Mouse (Mus musculus): Measurements from ENCODE around the gene Slc18a3. TPM values are rescaled to one million over a fixed set of nuclear protein-coding genes. Genes with fewer than 3 reads are reported as not detected.
A peak's percentile ranks its signal among the peaks of the same experiment; 100 is the strongest.

Slc18a3 gene
- total RNA-seq (2021), result not detected in 2 replicates
- long read RNA-seq, experiment 1, result 0 reads
- long read RNA-seq, experiment 2, result 0 reads

DNA sequence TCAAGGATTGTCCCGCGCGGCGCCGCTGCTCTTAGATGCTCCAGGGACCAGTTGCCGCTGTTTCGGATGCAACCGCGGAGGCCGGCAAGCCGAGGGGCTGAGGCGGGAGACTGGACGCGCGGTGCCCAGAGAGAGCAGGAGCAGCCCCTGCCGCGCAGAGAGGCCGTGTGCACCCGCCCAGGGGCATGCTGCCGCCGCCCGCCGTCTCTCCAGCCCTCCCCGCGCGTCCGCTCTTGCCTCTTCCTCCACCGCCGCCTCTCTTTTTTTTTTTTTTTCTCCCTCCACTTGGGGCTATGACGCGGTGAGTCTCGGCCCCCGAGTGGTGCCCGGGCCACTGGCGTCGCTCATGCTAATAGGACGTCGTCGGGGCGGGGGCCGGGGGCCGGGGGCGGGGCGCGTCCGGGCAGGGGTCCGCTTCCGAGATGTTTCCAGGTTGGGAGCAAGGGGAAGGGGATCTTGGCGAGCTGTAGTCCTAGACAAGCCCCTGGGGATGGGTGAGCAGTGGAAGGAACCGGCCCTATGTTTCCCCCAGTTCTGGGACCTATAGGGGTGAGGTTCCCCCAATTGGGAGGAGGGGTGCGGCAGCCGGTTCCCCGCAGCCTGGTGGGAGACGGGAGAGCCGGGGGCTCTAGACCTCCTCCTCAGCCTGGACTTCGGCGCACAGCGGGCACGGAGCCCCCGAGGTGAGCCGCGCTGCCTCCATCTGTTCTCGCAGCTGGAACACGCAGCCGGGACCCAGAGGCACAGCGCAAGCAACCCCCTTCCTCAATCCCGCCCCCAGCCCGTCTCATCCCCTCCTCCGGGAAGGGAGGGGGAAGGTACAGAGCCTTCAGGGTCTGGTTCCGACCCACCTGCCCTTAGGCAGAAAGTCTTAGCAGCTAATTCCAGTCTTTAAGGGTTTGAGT, at the start of gene Slc18a3:
Gene Slc18a3 (minus strand): TSS at position 250 of the 905 bp plus-strand sequence.
- no peak for DNase-seq

- peak; percentile 97 for DNase-seq
These were observed 48.8 kb upstream of the Slc18a3 start, which contains the start of gene Ercc6 for GRCm38 (mm10) chr14:32513336-32514032. Gene Ercc6, plus strand, starts transcription at chr14:32513521.

- DNase-seq, result no peak
These were observed 48.3 kb upstream of the Slc18a3 start for GRCm38 (mm10) chr14:32512912-32513311.

DNA sequence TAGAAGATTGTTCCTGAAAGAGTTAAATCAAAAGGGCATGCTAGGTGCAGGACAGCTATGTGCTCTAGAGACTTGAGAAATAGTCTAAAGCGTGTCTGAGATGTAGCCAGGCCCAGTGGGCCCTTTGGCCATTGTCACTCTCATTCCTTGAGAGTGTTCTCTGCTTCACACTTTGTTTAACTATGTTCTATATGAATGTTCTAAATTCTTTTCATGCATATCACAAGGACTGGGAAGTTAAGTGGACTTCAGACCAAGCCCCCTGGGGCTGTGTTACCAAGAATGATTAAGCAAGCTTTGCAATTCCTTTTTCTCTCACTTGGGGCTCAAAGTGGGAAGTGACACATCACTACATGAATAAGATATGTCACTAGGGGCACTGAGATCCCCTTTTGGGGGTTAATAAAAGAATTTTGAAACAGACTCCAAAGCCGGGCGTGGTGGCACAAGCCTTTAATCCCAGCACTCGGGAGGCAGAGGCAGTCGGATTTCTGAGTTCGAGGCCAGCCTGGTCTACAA, 44.9 kb upstream of the Slc18a3 start:
- no peak for DNase-seq

DNA sequence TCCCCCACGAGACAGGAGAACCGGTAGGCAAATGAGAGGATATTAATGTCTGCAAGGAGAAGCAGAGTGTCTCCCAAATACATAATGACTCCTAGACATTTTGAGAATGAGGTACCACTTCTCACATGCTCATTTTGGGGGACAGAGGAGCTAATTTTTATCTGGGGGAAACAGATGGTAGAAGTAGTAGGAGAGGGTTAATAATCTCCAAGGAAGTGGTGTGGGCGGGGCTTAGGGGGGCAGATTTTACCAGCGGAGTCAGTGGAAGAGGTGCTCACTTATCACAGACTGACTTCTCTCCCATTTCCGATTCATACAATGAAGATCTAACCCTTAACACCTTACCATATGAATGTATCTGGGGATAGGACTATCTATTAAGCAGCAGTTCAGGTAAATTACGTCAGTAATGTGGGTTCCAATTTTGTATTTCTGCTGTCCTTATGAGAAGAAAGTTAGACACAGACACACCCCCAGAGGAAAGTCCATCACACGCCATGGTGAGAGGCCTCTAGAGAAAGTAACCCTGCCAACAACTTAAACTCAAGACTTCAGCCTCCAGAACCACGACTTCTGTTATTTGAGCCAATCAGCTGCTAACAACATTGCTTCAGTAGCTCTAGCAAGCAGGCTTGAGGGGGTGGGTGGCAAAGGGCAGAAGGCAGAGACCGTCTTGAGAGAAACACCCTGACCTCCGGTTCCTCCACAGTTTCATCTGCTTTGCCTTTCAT, 43.6 kb upstream of the Slc18a3 start:
- no peak for DNase-seq

GRCm38 (mm10) chr14:32507216-32507615, 42.6 kb upstream of the Slc18a3 start:
- DNase-seq, result peak; percentile 32

GRCm38 (mm10) chr14:32506329-32506728, 41.7 kb upstream of the Slc18a3 start:
- no peak for DNase-seq

DNA sequence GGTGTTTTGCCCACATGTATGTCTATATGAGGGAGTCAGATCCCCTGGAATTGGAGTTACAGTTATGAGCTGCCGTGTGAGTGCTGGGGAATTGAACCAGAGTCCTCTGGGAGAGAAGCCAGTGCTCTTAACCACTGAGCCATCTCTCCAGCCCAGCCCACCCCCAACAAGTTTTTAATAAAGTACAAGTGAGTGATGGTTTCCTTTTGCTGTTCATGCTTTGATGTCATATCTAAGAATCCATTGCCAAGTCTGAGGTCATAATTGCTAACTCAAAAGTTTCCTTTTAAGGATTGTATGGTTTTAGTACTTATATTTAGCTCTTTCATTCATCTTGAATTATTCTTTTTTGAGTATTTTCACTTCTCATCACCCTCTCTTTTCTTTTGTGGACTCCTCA, 39.2 kb upstream of the Slc18a3 start:
- DNase-seq, result no peak

DNA sequence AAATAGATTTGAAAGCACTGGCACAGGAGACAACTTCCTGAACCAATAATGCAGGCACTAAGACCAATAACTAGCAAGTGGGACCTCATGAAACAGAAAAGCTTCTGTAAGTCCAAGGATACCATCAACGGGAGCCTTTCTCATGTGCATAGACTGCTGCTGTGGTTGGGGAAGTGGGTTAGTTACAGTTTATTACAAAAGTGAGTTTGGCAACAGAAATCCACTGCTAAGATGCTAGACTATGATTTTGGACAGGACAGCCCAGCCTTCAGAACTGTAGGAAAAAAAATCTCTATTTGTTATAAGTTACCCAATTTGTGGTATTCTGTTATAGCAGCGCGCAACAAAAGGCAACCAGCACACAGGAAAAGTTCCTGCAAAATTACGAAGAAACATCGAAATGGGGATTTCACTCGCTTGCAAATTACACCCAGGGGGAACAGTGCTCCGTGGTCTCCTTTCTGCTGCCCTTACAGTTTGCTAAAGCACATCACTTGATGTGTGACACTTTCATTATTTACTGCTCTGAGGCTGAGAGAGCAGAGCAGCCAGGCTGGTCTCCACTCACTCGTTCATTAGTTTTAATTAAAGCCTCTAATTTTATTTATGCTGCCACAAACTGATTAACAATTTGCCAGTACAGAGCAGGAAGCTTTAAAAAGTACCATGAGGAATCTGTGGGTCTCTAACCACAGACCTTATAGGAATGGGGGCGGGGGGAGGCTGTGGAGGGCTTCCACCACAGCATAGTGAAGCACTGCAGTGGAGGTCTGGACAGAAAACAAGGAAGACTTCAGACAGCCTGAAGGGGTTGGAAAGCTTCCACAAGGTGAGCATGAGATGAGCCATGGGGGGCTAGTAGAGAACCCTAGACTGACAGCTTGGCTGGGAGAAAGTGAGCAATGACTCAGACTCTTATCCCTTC, 38.4 kb upstream of the Slc18a3 start:
- no peak for DNase-seq

- DNase-seq, result no peak
These were observed 36.7 kb upstream of the Slc18a3 start for GRCm38 (mm10) chr14:32501303-32501702.

- DNase-seq, result peak; percentile 13
These were observed 31.6 kb upstream of the Slc18a3 start for GRCm38 (mm10) chr14:32496115-32496850.

DNA sequence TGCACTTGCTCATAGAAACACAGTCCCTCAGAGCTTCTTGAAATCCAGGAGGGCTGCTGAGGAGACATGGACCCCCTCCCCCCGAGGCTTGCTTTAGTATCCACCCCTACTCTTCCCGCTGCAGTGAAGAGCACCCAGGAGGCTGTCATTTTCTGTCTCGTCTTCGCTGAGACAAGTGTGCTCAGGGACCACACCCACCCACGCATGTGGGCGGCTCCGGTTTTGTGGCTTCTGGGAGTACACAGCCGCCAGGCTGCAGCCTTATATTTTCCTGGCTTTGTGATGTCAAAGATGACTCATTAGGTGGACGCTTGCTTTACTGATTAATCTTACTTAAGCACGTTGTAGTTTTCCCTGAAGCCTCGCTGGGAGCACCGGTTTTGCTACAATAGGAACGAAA, 27.9 kb upstream of the Slc18a3 start:
- DNase-seq, result no peak

DNA sequence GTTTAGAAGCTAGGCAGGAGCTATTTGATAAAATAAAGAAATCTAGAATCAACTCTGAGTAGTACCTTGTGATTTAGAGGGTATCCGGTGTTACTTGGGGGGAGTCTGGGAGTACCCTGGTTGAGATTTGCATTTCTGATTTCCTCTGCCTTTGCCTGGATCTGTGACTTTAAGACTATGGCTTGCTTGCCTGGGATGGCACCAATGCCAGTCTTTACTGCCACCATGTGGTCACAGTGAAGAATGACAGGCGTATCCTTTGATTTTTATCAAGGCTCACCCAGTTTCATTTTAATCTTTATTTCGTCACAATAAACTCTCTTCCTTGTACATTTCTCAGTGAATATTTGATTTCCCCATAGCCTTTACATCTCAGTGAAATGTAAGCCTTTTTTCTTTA, 17.4 kb upstream of the Slc18a3 start:
- DNase-seq, result peak; percentile 47

- DNase-seq, result no peak
These were observed 12.9 kb upstream of the Slc18a3 start for GRCm38 (mm10) chr14:32477581-32477980.

DNA sequence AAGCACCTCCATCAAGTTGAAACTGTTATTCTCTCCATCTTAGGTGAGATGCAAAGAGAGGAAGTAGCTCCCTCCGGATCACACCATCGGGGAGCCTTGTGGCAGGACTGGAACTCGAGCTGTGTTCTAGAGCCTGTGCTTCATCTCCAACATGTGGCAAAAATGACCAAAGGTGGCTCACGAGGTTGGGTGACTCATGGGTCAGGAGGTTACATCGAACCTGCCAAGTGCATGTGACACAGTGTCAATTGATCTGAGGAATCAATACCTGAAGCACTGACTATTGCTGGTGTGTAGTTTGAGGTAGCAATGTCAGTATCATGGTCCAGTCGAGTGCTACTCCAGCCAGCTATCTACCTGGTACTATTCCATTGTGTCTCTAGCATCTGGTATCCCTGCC, 11.9 kb upstream of the Slc18a3 start:
- no peak for DNase-seq

- peak; percentile 78 for DNase-seq
These were observed 8.3 kb upstream of the Slc18a3 start for GRCm38 (mm10) chr14:32472996-32473395.

GRCm38 (mm10) chr14:32467606-32468005, 3.0 kb upstream of the Slc18a3 start:
- peak; percentile 84 for DNase-seq

DNA sequence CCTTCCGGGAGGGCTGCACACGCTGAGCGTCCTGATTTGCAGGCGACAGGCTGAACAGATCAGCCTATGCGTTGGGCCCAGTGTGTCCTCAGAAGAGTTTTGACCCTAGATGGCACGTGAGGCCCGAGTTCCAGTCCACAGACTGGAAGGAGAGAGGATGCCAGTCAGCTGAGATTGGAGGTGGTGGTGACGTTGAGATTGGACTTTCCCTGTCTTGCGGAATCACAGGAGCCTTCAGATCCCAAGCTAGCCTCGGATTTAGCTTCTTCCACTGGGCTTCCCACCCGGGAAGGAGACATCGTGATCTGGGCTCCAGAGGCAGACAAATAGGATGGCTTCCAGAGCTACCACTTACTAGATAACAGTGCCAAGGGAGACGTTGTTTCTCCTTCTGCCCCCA, 1.2 kb upstream of the Slc18a3 start, which contains the start of gene Chat:
Gene Chat (minus strand): TSS at position 101 of the 400 bp plus-strand sequence.
- no peak for DNase-seq

DNA sequence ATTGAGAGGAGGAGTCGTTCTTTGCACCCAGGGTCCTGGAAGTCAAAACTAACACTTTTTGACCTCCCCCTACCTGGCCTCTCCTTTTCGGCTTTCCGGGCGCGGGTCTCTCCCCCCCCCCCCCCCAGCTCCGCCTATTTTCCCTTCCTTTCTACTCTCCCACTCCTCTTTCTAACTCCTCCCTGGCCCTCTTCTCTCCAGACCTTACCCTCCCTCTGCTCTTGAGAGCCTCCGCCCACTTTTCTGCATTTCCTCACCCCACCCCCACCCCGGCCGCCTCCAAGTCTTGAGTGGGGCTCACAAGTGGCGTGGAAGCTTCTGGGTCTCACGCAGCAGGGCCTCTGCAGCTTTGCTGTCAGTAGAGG, 838 bp upstream of the Slc18a3 start:
- no peak for DNase-seq

Measured in adrenal gland, postnatal 14 days (tissue).